Mouse (Mus musculus): ENCODE results near the gene Sugp2. TPM values are rescaled to one million over a fixed set of nuclear protein-coding genes. Genes with fewer than 3 reads are reported as not detected.

Sugp2 gene
- polyA plus RNA-seq, 1 experiment from 2014 or later: 82.5 TPM

- H3K4me2 ChIP-seq (replicated peaks): no peak overlapping the region
- ATAC-seq (ENCODE audit: low FRiP score, low read depth): no peak
- no peak overlapping the region for H3K9ac ChIP-seq (replicated peaks)
- WGBS: 57% methylated on average over 6 of the region's 6 CpGs
- H3K27ac ChIP-seq (replicated peaks): no peak overlapping the region
- H3K9me3 ChIP-seq: no peaks in the 10 kb centered on the region
- H3K4me3 ChIP-seq: no peak overlapping the region
- H3K27me3 ChIP-seq: no peaks in the 10 kb centered on the region; the same call in 1 of the 2 replicates
- H3K36me3 ChIP-seq: peaks cover 54% of the 10 kb centered on the region
- no peaks in the 10 kb centered on the region for H3K4me1 ChIP-seq
These were observed 10.7 kb upstream of the Sugp2 start for GRCm38 (mm10) chr8:70223341-70223740.

- H3K27ac ChIP-seq (replicated peaks): no peak overlapping the region
- no peak overlapping the region for H3K4me3 ChIP-seq
- H3K27me3 ChIP-seq: no peaks in the 10 kb centered on the region
- peaks cover 65% of the 10 kb centered on the region for H3K36me3 ChIP-seq
- H3K9ac ChIP-seq (replicated peaks): no peak overlapping the region
- H3K9me3 ChIP-seq: no peaks in the 10 kb centered on the region
- H3K4me2 ChIP-seq (replicated peaks): no peak overlapping the region
- H3K4me1 ChIP-seq: peaks cover 2% of the 10 kb centered on the region; the same call in 1 of the 2 replicates
- WGBS: 27% methylated on average over 4 of the region's 4 CpGs
- ATAC-seq (ENCODE audit: low FRiP score, low read depth): no peak
These were observed 6.0 kb upstream of the Sugp2 start for GRCm38 (mm10) chr8:70227997-70228396.

- H3K9ac ChIP-seq (replicated peaks): no peak overlapping the region
- H3K4me1 ChIP-seq: peaks cover 17% of the 10 kb centered on the region
- no peaks in the 10 kb centered on the region for H3K27me3 ChIP-seq
- H3K27ac ChIP-seq (replicated peaks): no peak overlapping the region
- H3K36me3 ChIP-seq: peaks cover 37% of the 10 kb centered on the region
- ATAC-seq (ENCODE audit: low FRiP score, low read depth): no peak
- H3K9me3 ChIP-seq: no peaks in the 10 kb centered on the region
- 91% methylated on average over 9 of the region's 9 CpGs for WGBS
- H3K4me2 ChIP-seq (replicated peaks): no peak overlapping the region
- H3K4me3 ChIP-seq: no peak overlapping the region
These were observed 3.2 kb upstream of the Sugp2 start for GRCm38 (mm10) chr8:70230837-70231236.

- ATAC-seq (ENCODE audit: low FRiP score, low read depth): peak; percentile 13; the same call in 1 of the 2 replicates
- H3K9me3 ChIP-seq: no peaks in the 10 kb centered on the region
- no peaks in the 10 kb centered on the region for H3K27me3 ChIP-seq
- peaks cover 52% of the 10 kb centered on the region for H3K36me3 ChIP-seq
- H3K27ac ChIP-seq (replicated peaks): peak overlapping the region; percentile 90
- peak overlapping the region; percentile 82 for H3K4me3 ChIP-seq
- peak overlapping the region; percentile 88 for H3K9ac ChIP-seq (replicated peaks)
- 8% methylated on average over 13 of the region's 13 CpGs for WGBS
- peaks cover 22% of the 10 kb centered on the region for H3K4me1 ChIP-seq
- H3K4me2 ChIP-seq (replicated peaks): peak overlapping the region; percentile 94
These were observed 420 bp upstream of the Sugp2 start for GRCm38 (mm10) chr8:70233606-70234005.

GRCm38 (mm10) chr8:70234781-70235128 is 729 bp downstream of the Sugp2 start:
- no peak for ATAC-seq (ENCODE audit: low FRiP score, low read depth)
- no peaks in the 10 kb centered on the region for H3K27me3 ChIP-seq
- WGBS: 1% methylated on average over 15 of the region's 15 CpGs
- peaks cover 22% of the 10 kb centered on the region for H3K4me1 ChIP-seq
- no peaks in the 10 kb centered on the region for H3K9me3 ChIP-seq
- peak overlapping the region; percentile 90 for H3K27ac ChIP-seq (replicated peaks)
- peak overlapping the region; percentile 94 for H3K4me2 ChIP-seq (replicated peaks)
- peak overlapping the region; percentile 82 for H3K4me3 ChIP-seq
- peaks cover 48% of the 10 kb centered on the region for H3K36me3 ChIP-seq
- H3K9ac ChIP-seq (replicated peaks): peak overlapping the region; percentile 88

GRCm38 (mm10) chr8:70237842-70238241 is 3.8 kb downstream of the Sugp2 start:
- Histone ChIP-seq H3K27me3 (no peaks in the 10 kb centered on the region), H3K4me2 (replicated peaks) (no peak overlapping the region), H3K4me3 (no peak overlapping the region), H3K9me3 (no peaks in the 10 kb centered on the region), H3K36me3 (peaks cover 63% of the 10 kb centered on the region), H3K4me1 (peaks cover 20% of the 10 kb centered on the region), H3K27ac (replicated peaks) (no peak overlapping the region), H3K9ac (replicated peaks) (no peak overlapping the region)
- ATAC-seq (ENCODE audit: low FRiP score, low read depth): no peak
- WGBS: 89% methylated on average over 2 of the region's 2 CpGs

GRCm38 (mm10) chr8:70240642-70241041 is 6.6 kb downstream of the Sugp2 start:
- no peak overlapping the region for H3K4me2 ChIP-seq (replicated peaks)
- H3K27me3 ChIP-seq: no peaks in the 10 kb centered on the region
- no peak overlapping the region for H3K4me3 ChIP-seq
- 88% methylated on average over 5 of the region's 5 CpGs for WGBS
- no peak overlapping the region for H3K9ac ChIP-seq (replicated peaks)
- ATAC-seq (ENCODE audit: low FRiP score, low read depth): no peak
- no peaks in the 10 kb centered on the region for H3K9me3 ChIP-seq
- H3K27ac ChIP-seq (replicated peaks): no peak overlapping the region
- H3K4me1 ChIP-seq: peaks cover 7% of the 10 kb centered on the region
- H3K36me3 ChIP-seq: peaks cover 88% of the 10 kb centered on the region

GRCm38 (mm10) chr8:70246622-70247021 is 12.6 kb downstream of the Sugp2 start:
- H3K9ac ChIP-seq (replicated peaks): no peak overlapping the region
- no peaks in the 10 kb centered on the region for H3K4me1 ChIP-seq
- ATAC-seq (ENCODE audit: low FRiP score, low read depth): no peak
- H3K4me3 ChIP-seq: no peak overlapping the region
- 93% methylated on average over 6 of the region's 6 CpGs for WGBS
- H3K4me2 ChIP-seq (replicated peaks): no peak overlapping the region
- H3K27ac ChIP-seq (replicated peaks): no peak overlapping the region
- H3K27me3 ChIP-seq: no peaks in the 10 kb centered on the region
- no peaks in the 10 kb centered on the region for H3K9me3 ChIP-seq
- H3K36me3 ChIP-seq: peaks cover 92% of the 10 kb centered on the region

GRCm38 (mm10) chr8:70247841-70248240 is 13.8 kb downstream of the Sugp2 start:
- H3K36me3 ChIP-seq: peaks cover 92% of the 10 kb centered on the region
- H3K9ac ChIP-seq (replicated peaks): no peak overlapping the region
- no peaks in the 10 kb centered on the region for H3K27me3 ChIP-seq
- ATAC-seq (ENCODE audit: low FRiP score, low read depth): no peak
- H3K4me3 ChIP-seq: no peak overlapping the region
- no peak overlapping the region for H3K4me2 ChIP-seq (replicated peaks)
- H3K4me1 ChIP-seq: no peaks in the 10 kb centered on the region
- H3K27ac ChIP-seq (replicated peaks): peak overlapping the region; percentile 32; the same call in 1 of the 2 replicates
- no peaks in the 10 kb centered on the region for H3K9me3 ChIP-seq
- 79% methylated on average over 3 of the region's 3 CpGs for WGBS

GRCm38 (mm10) chr8:70254628-70255027 is 20.6 kb downstream of the Sugp2 start:
- Histone ChIP-seq H3K9me3 (no peaks in the 10 kb centered on the region), H3K4me1 (no peaks in the 10 kb centered on the region), H3K27me3 (no peaks in the 10 kb centered on the region), H3K4me3 (no peak overlapping the region), H3K36me3 (peaks cover 100% of the 10 kb centered on the region), H3K27ac (replicated peaks) (no peak overlapping the region), H3K9ac (replicated peaks) (no peak overlapping the region), H3K4me2 (replicated peaks) (no peak overlapping the region)
- 82% methylated on average over 1 of the region's 1 CpGs for WGBS
- no peak for ATAC-seq (ENCODE audit: low FRiP score, low read depth)

- 88% methylated on average over 3 of the region's 3 CpGs for WGBS
- H3K27ac ChIP-seq (replicated peaks): no peak overlapping the region
- H3K4me2 ChIP-seq (replicated peaks): no peak overlapping the region
- H3K4me3 ChIP-seq: no peak overlapping the region
- peaks cover 100% of the 10 kb centered on the region for H3K36me3 ChIP-seq
- H3K27me3 ChIP-seq: no peaks in the 10 kb centered on the region
- no peak for ATAC-seq (ENCODE audit: low FRiP score, low read depth)
- H3K9ac ChIP-seq (replicated peaks): no peak overlapping the region
- H3K4me1 ChIP-seq: no peaks in the 10 kb centered on the region
- H3K9me3 ChIP-seq: no peaks in the 10 kb centered on the region
These were observed 23.4 kb downstream of the Sugp2 start for GRCm38 (mm10) chr8:70257456-70257855.

GRCm38 (mm10) chr8:70258600-70258999 is 24.6 kb downstream of the Sugp2 start:
- H3K4me3 ChIP-seq: no peak overlapping the region
- WGBS: 96% methylated on average over 5 of the region's 5 CpGs
- ATAC-seq (ENCODE audit: low FRiP score, low read depth): no peak
- H3K9me3 ChIP-seq: no peaks in the 10 kb centered on the region
- no peaks in the 10 kb centered on the region for H3K4me1 ChIP-seq
- no peaks in the 10 kb centered on the region for H3K27me3 ChIP-seq
- H3K4me2 ChIP-seq (replicated peaks): no peak overlapping the region
- peaks cover 100% of the 10 kb centered on the region for H3K36me3 ChIP-seq
- H3K27ac ChIP-seq (replicated peaks): no peak overlapping the region
- no peak overlapping the region for H3K9ac ChIP-seq (replicated peaks)

GRCm38 (mm10) chr8:70259043-70259442 is 25.0 kb downstream of the Sugp2 start:
- Histone ChIP-seq H3K27me3 (no peaks in the 10 kb centered on the region), H3K4me2 (replicated peaks) (no peak overlapping the region), H3K36me3 (peaks cover 100% of the 10 kb centered on the region), H3K4me3 (no peak overlapping the region), H3K27ac (replicated peaks) (no peak overlapping the region), H3K9ac (replicated peaks) (no peak overlapping the region), H3K9me3 (no peaks in the 10 kb centered on the region), H3K4me1 (no peaks in the 10 kb centered on the region)
- ATAC-seq (ENCODE audit: low FRiP score, low read depth): no peak
- WGBS: 96% methylated on average over 2 of the region's 2 CpGs
